9 mouse cellular contexts compared by ENCODE assay signal in genomic region chr19:24958531-24958930, GRCm38 (mm10). TPM values are rescaled to one million over a fixed set of nuclear protein-coding genes. Genes with fewer than 3 reads are reported as not detected.
DNase-seq lines count a peak whose midpoint lies in the region; ATAC-seq and TF ChIP-seq lines count a peak whose summit lies in the region.
"Had no signal": no experiment of that assay in that cellular context is flagged by ENCODE, and none has a peak within 500 bp of the region (broad histone marks: within the 10 kb centered on the region; RNA-seq: fewer than 3 reads in every experiment).

No protein-coding gene starts in this region.

- no peak for ATAC-seq in hindbrain, postnatal 0 days
- ATAC-seq in hindbrain, embryonic 12.5 days (ENCODE audit: low FRiP score) = no peak
- ATAC-seq in megakaryocyte-erythroid progenitor cell, adult 5-6 weeks (replicated peaks; ENCODE audit: low FRiP score, low TSS enrichment, poor library complexity, severe bottlenecking) = no peak

- no peak overlapping the region for H3K4me3 ChIP-seq in hindbrain, postnatal 0 days (ENCODE audit: low read length)
- H3K4me3 ChIP-seq in hindbrain, embryonic 12.5 days = no peak overlapping the region
- H3K4me3 ChIP-seq: embryonic facial prominence, embryonic 15.5 days; limb, embryonic 13.5 days had no signal

- 0 out of 2 replicates have a peak, but pooled peaks cover 4% of the 10 kb centered on the region for H3K4me1 ChIP-seq in hindbrain, postnatal 0 days (ENCODE audit: insufficient read depth, low read length)
- peaks cover 10% of the 10 kb centered on the region for H3K4me1 ChIP-seq in hindbrain, embryonic 12.5 days

- no peak overlapping the region for H3K4me2 ChIP-seq in hindbrain, postnatal 0 days (ENCODE audit: low read depth, low read length)
- no peak overlapping the region for H3K4me2 ChIP-seq in hindbrain, embryonic 12.5 days (replicated peaks)
- H3K4me2 ChIP-seq: embryonic facial prominence, embryonic 15.5 days; limb, embryonic 13.5 days had no signal

- intact Hi-C loops in left cerebral cortex, postnatal 25 days (cut with DNase I) = loop anchor here (2.0 to 5.0 kb wide), 3 partner anchors 376 to 679 kb away; no protein-coding TSS in a partner anchor

- H3K9ac ChIP-seq in hindbrain, postnatal 0 days (replicated peaks; ENCODE audit: low read length) = no peak overlapping the region
- no peak overlapping the region for H3K9ac ChIP-seq in hindbrain, embryonic 12.5 days
- H3K9ac ChIP-seq: embryonic facial prominence, embryonic 15.5 days; limb, embryonic 13.5 days had no signal

- H3K9me3 ChIP-seq in hindbrain, postnatal 0 days (ENCODE audit: low read length) = no peaks in the 10 kb centered on the region
- H3K9me3 ChIP-seq in hindbrain, embryonic 12.5 days (replicated peaks) = no peaks in the 10 kb centered on the region
- H3K9me3 ChIP-seq: embryonic facial prominence, embryonic 15.5 days; limb, embryonic 13.5 days had no signal

- 0 out of 2 replicates have a peak, but pooled peaks cover 7% of the 10 kb centered on the region for H3K36me3 ChIP-seq in hindbrain, postnatal 0 days (ENCODE audit: insufficient read depth, low read length)
- peaks cover 16% of the 10 kb centered on the region for H3K36me3 ChIP-seq in hindbrain, embryonic 12.5 days

- peak; percentile 71 for TF ChIP-seq CTCF in hindbrain, postnatal 0 days (IDR thresholded peaks at IDR 0.05; ENCODE audit: low read depth)

- no peak overlapping the region for H3K27ac ChIP-seq in hindbrain, postnatal 0 days
- no peak overlapping the region for H3K27ac ChIP-seq in hindbrain, embryonic 12.5 days
- H3K27ac ChIP-seq: embryonic facial prominence, embryonic 15.5 days; limb, embryonic 13.5 days had no signal

- 38% methylated on average over 3 of the region's 3 CpGs for WGBS in hindbrain, postnatal 0 days
- 40% methylated on average over 3 of the region's 3 CpGs for WGBS in hindbrain, embryonic 12.5 days

- H3K27me3 ChIP-seq in hindbrain, postnatal 0 days (ENCODE audit: insufficient read depth, low read length) = no peaks in the 10 kb centered on the region
- no peaks in the 10 kb centered on the region for H3K27me3 ChIP-seq in hindbrain, embryonic 12.5 days
- H3K27me3 ChIP-seq: embryonic facial prominence, embryonic 15.5 days; limb, embryonic 13.5 days had no signal

- DNase-seq in hindbrain, postnatal 0 days (ENCODE audit: low spot score) = peak; percentile 86
- peak; percentile 46 to 55 for DNase-seq in B cell, adult 2 months
- peak; percentile 68 for DNase-seq in MEL-GATA-1-ER (ENCODE audit: extremely low read depth, low read depth)
- peak; percentile 32 to 67 for DNase-seq in left cerebral cortex, postnatal 25 days (ENCODE audit: low spot score in 2 of 2)
- no peak for DNase-seq in cerebellum, postnatal 25 days

RNA-seq across cellular contexts. Expression of gene Cbwd1, which starts 2.9 kb away (rescaled TPM):
- 7.3 and 12.8 TPM in 2 replicates for total RNA-seq in hindbrain, postnatal 0 days (2014; rRNA removed)
- polyA plus RNA-seq in hindbrain, postnatal 0 days (2015; fragmentation: Nextera tagmentation; extraction: Ambion mirVana) = 8.3 and 10.4 TPM in 2 replicates
- polyA plus RNA-seq in hindbrain, embryonic 12.5 days (2016; fragmentation: Nextera tagmentation; extraction: Ambion mirVana) = 19.8 and 21.5 TPM in 2 replicates
- 10 to 100 TPM; 12.9 to 17.5 TPM for total RNA-seq in left cerebral cortex, postnatal 25 days (2021)
- 12.1 and 26.2 TPM in 2 replicates for total RNA-seq in megakaryocyte-erythroid progenitor cell, adult 5-6 weeks (2014; fragmentation: Nextera tagmentation)
- total RNA-seq in megakaryocyte-erythroid progenitor cell, adult 5-6 weeks (2017) = 35.4 and 46.7 TPM in 2 replicates

RNA-seq across cellular contexts. Expression of gene Dock8, which starts 40.8 kb away (rescaled TPM):
- 1.3 and 2.9 TPM in 2 replicates for total RNA-seq in hindbrain, postnatal 0 days (2014; rRNA removed)
- 0.40 and 1.1 TPM in 2 replicates for polyA plus RNA-seq in hindbrain, postnatal 0 days (2015; fragmentation: Nextera tagmentation; extraction: Ambion mirVana)
- 0.80 and 1.7 TPM in 2 replicates for polyA plus RNA-seq in hindbrain, embryonic 12.5 days (2016; fragmentation: Nextera tagmentation; extraction: Ambion mirVana)
- 1 to 10 TPM; 3.4 to 3.7 TPM for total RNA-seq in left cerebral cortex, postnatal 25 days (2021)
- total RNA-seq in megakaryocyte-erythroid progenitor cell, adult 5-6 weeks (2014; fragmentation: Nextera tagmentation) = 36.4 and 76.9 TPM in 2 replicates
- 21.8 and 24.9 TPM in 2 replicates for total RNA-seq in megakaryocyte-erythroid progenitor cell, adult 5-6 weeks (2017)

RNA-seq across cellular contexts. Expression of gene Foxd4, which starts 57.5 kb away (rescaled TPM):
- total RNA-seq in hindbrain, postnatal 0 days (2014; rRNA removed) = not detected in 2 replicates
- 0.14 TPM in 1 of 2 replicates, not detected in the other for polyA plus RNA-seq in hindbrain, postnatal 0 days (2015; fragmentation: Nextera tagmentation; extraction: Ambion mirVana)
- 0.20 and 0.87 TPM in 2 replicates for polyA plus RNA-seq in hindbrain, embryonic 12.5 days (2016; fragmentation: Nextera tagmentation; extraction: Ambion mirVana)
- total RNA-seq in left cerebral cortex, postnatal 25 days (2021) = not detected
- not detected in 2 replicates for total RNA-seq in megakaryocyte-erythroid progenitor cell, adult 5-6 weeks (2014; fragmentation: Nextera tagmentation)
- total RNA-seq in megakaryocyte-erythroid progenitor cell, adult 5-6 weeks (2017) = not detected in 2 replicates
- polyA plus RNA-seq: embryonic facial prominence, embryonic 15.5 days; limb, embryonic 13.5 days had no signal

Comparison
In these comparisons a context has a peak if more than half of its experiments do, and no peak if none do; other contexts are left out.
1. DNase-seq: peak in hindbrain, postnatal 0 days (single experiment), B cell, adult 2 months (2 of 2), MEL-GATA-1-ER (single experiment) and left cerebral cortex, postnatal 25 days (2 of 2); none in cerebellum, postnatal 25 days (0 of 2).